Mouse (Mus musculus) limb, embryonic 11.5 days (tissue): ENCODE data around the gene Obp1a. TPM values are rescaled to one million over a fixed set of nuclear protein-coding genes. Genes with fewer than 3 reads are reported as not detected.

Source experiments
- ATAC-seq: fragments of 200-750 bp; cut with Nextera tagmentation; 2 replicates; pipeline ENCODE4 v1.8.0; 2017; ENCODE audit warnings: low read depth; ENCODE audit not compliant: insufficient number of reproducible peaks, low FRiP score, low TSS enrichment
- DNase-seq: peaks from one replicate; pipeline ENCODE4 v3.0.0-alpha.2; 2015; ENCODE audit warnings: low spot score
- H3K27ac ChIP-seq: fragments of 300-500 bp; sonication (generic); replicated peaks from 2 replicates; pipeline ENCODE4 v1.5.1; 2014; ENCODE audit warnings: low read depth, mild to moderate bottlenecking, low read length
- H3K27me3 ChIP-seq: fragments of 300-500 bp; sonication (generic); 2 replicates; pipeline ENCODE4 v1.6.1; 2014; ENCODE audit warnings: mild to moderate bottlenecking, low read length, mixed read lengths; ENCODE audit not compliant: control insufficient read depth, insufficient read depth
- H3K36me3 ChIP-seq: fragments of 300-500 bp; sonication (generic); 2 replicates; pipeline ENCODE4 v1.6.1; 2014; ENCODE audit warnings: mild to moderate bottlenecking, low read length, moderate library complexity, mixed read lengths; ENCODE audit not compliant: control insufficient read depth, insufficient read depth
- H3K4me1 ChIP-seq: fragments of 300-500 bp; sonication (generic); 2 replicates; pipeline ENCODE4 v1.6.1; 2014; ENCODE audit warnings: low read length, mixed read lengths; ENCODE audit not compliant: control insufficient read depth, insufficient read depth
- H3K4me2 ChIP-seq: fragments of 300-500 bp; sonication (generic); 2 replicates; pipeline ENCODE4 v1.6.1; 2014; ENCODE audit warnings: low read depth, mild to moderate bottlenecking, moderate library complexity; ENCODE audit not compliant: severe bottlenecking
- H3K4me3 ChIP-seq: fragments of 300-500 bp; sonication (generic); 2 replicates; pipeline ENCODE4 v1.5.1; 2014; ENCODE audit warnings: low read depth, low read length
- H3K9ac ChIP-seq: fragments of 300-500 bp; sonication (generic); 2 replicates; pipeline ENCODE4 v1.6.1; 2014; ENCODE audit warnings: mild to moderate bottlenecking, low read length
- H3K9me3 ChIP-seq: fragments of 300-500 bp; sonication (generic); 2 replicates; pipeline ENCODE4 v1.6.1; 2016; ENCODE audit warnings: low read length; ENCODE audit not compliant: control insufficient read depth
- WGBS: fragments of 180-500 bp; shearing (Covaris S2); extraction: QIAGEN DNeasy Blood & Tissue Kit; methylation state at CpG from one replicate; pipeline ENCODE4 v1.1.7; 2014; 5-methylcytosine and 5-hydroxymethylcytosine counted together
- polyA plus RNA-seq: library from polyadenylated mRNA; unstranded; fragments of >200 nt; fragmentation: Nextera tagmentation; extraction: Ambion mirVana; gene quantifications from 2 replicates; pipeline ENCODE4 v1.2.1, GENCODE M21; 2014

Gene Obp1a
- polyA plus RNA-seq: not detected in 2 replicates

GRCm38 (mm10) chrX:78091274-78091673, at the start of gene Obp1a:
TSS of gene Obp1a (minus strand) at chrX:78091374.
- Histone ChIP-seq H3K27ac (no peak within 1 kb of the TSS), H3K4me1 (no peaks in the 10 kb centered on the region), H3K36me3 (no peaks in the 10 kb centered on the region), H3K9ac (no peak within 1 kb of the TSS), H3K27me3 (no peaks in the 10 kb centered on the region), H3K9me3 (no peaks in the 10 kb centered on the region), H3K4me2 (no peak within 1 kb of the TSS), H3K4me3 (no peak within 1 kb of the TSS)
- DNase-seq: no peak
- no peak for ATAC-seq

GRCm38 (mm10) chrX:78125167-78125566, 34.0 kb upstream of the Obp1a start, which contains the start of gene Gm5938:
TSS of gene Gm5938 (plus strand) at chrX:78125467.
- Histone ChIP-seq H3K27ac (no peak within 1 kb of the TSS), H3K9me3 (no peaks in the 10 kb centered on the region), H3K36me3 (no peaks in the 10 kb centered on the region), H3K4me1 (no peaks in the 10 kb centered on the region), H3K27me3 (no peaks in the 10 kb centered on the region), H3K4me3 (no peak within 1 kb of the TSS), H3K9ac (no peak within 1 kb of the TSS), H3K4me2 (no peak within 1 kb of the TSS)
- ATAC-seq (no peak), DNase-seq (no peak)
- 55% methylated on average over 1 of the region's 1 CpGs for WGBS

Other genes with a start within 250 kb of the Obp1a start
- not detected in 2 replicates for gene Pbsn, start 237.8 kb downstream of the Obp1a start, polyA plus RNA-seq
- not detected in 2 replicates for gene Gm14744, start 226.6 kb downstream of the Obp1a start, polyA plus RNA-seq
- gene 5430402E10Rik, start 166.3 kb downstream of the Obp1a start, polyA plus RNA-seq: not detected in 2 replicates
- not detected in 2 replicates for gene Gm5938, start 34.1 kb upstream of the Obp1a start, polyA plus RNA-seq
- not detected in 2 replicates for gene Obp1b, start 95.4 kb upstream of the Obp1a start, polyA plus RNA-seq
- not detected in 2 replicates for gene Gm14743, start 154.5 kb upstream of the Obp1a start, polyA plus RNA-seq